Mouse (Mus musculus): ENCODE measurements at regions not wholly inside any gene's neighbourhood (a gene's known extent, or its start where the extent isn't known, plus 50 kb on each side); places are given as distances from the start of the nearest gene placed in this dataset.
"Not testable (repeated sequence)": the region's sequence is repeated elsewhere in the genome, so short reads cannot be mapped to it uniquely, and the experiment has no call there.

DNA sequence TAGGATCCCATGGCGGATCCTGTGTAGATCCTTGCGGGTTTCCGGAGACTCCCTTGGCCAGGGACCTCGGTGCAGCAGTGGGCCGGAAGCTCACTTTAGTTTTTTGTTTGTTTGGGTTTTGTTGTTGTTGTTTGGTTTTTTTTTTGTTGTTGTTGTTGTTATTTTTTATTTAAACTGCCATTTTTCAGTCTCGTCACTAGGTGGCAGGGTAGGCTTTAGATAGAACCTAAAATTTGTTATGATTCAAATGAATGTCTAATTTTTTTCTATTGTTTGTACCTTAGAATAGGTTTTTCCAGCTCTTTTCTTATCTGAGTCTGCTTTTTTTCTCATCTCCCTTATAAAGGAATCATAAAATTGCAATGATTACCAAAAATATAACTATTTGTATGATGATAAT is 834.4 kb upstream of the Tacstd2 start:
- DNase-seq (ENCODE audit: low read depth, low spot score), result peak; percentile 2

DNA sequence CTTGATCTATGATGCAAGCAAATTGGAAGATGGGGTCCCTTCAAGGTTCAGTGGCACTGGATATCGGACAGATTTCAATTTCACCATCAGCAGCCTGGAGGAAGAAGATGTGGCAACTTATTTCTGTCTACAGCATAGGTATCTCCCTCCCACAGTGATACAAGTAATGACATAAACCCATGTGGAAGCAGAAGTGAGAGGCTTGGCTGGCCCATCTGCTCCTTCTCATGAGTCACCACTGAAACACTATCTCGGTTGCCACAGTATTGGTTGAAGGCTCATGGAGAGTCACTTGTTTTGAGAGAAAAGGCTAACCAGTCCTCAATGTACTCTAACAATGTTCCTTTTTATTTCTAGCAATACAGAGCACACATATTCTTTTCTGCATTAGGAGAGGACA is 804.2 kb upstream of the Tacstd2 start:
- peak; percentile 77 for DNase-seq (ENCODE audit: low read depth, low spot score)

DNA sequence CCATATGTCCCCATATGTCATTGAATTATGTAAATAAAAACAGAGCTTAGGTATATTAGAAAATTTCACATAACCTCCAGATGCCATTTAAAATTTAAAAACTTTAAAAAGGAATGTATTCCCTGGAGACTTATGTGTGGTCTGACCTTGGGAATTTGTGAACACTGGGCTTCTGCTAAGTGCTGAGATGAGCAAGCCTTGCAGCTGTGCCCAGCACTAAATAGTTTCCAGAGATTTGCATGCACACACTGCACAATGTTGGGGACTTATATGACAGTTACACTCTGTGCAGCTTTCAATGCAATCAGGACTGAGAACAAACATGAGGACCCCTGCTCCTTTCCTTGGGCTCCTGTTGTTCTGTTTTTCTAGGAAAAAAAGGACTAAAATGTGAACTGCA is 803.6 kb upstream of the Tacstd2 start:
- DNase-seq (ENCODE audit: low read depth, low spot score), result not testable (repeated sequence)

DNA sequence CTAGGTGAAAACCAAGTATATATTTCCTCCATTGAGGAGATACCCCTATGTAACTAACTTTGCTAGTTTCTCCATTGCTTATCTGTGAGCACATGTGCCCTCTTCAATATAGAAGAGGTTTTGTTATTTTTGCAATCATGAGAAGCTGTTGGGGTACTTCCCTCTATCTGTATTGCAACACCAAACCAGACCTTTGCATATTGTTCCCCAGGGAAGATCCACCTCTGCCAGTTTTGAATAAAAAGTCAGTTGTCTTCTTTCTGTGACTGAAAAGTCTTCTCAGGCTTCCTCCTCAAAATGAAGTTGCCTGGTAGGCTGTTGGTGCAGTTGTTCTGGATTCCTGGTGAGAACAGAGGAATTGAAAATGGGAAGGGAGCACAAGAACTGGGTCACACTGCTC is 775.8 kb upstream of the Tacstd2 start:
- no peak for DNase-seq (ENCODE audit: low read depth, low spot score)

- no peak for DNase-seq (ENCODE audit: low read depth, low spot score)
These were observed 766.5 kb upstream of the Tacstd2 start for GRCm38 (mm10) chr6:68302133-68302532.

GRCm38 (mm10) chr6:68256725-68257124 is 721.1 kb upstream of the Tacstd2 start:
- DNase-seq (ENCODE audit: low read depth, low spot score), result no peak

- no peak for DNase-seq (ENCODE audit: low read depth, low spot score)
These were observed 720.6 kb upstream of the Tacstd2 start for GRCm38 (mm10) chr6:68256151-68256550.

DNA sequence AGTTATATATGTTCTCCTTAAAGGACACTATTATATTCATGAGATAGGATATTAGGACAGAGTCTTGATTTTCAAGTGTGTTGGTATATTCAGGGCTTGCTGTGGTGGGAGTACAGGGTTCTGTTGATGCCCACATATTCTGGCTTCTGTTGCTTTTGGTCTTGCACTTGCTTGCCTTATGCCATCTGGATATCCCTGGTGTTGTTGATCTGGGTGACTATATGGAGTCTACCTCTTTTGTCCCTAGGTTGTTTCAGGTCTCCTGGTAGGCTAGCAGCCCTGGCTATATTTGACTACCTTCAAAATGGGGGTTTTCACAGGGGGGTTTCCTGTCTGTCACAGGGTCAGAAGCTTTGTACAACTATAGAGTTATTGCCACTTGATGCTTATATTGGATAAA is 717.1 kb upstream of the Tacstd2 start:
- no peak for DNase-seq (ENCODE audit: low read depth, low spot score)

DNA sequence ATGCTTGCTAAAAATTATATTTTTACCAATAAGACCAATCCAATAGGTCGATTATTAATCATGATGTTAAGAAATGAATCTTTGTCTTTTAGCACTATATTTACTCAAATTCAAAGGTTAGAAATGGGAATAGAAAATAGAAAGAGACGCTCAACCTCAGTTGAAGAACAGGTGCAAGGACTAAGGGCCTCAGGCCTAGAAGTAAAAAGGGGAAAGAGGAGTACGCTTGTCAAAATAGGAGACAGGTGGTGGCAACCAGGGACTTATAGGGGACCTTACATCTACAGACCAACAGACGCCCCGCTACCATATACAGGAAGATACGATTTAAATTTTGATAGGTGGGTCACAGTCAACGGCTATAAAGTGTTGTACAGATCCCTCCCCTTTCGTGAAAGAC is 715.7 kb upstream of the Tacstd2 start:
- not testable (repeated sequence) for DNase-seq (ENCODE audit: low read depth, low spot score)

DNA sequence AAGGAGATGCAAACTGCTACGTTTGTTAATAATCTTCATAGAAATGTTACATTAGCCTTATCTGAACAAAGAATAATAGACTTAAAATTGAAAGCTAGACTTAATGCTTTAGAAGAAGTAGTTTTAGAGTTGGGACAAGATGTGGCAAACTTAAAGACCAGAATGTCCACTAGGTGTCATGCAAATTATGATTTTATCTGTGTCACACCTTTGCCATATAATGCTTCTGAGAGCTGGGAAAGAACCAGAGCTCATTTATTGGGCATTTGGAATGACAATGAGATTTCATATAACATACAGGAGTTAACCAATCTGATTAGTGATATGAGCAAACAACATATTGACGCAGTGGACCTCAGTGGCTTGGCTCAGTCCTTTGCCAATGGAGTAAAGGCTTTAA is 714.8 kb upstream of the Tacstd2 start:
- DNase-seq (ENCODE audit: low read depth, low spot score), result not testable (repeated sequence)

DNA sequence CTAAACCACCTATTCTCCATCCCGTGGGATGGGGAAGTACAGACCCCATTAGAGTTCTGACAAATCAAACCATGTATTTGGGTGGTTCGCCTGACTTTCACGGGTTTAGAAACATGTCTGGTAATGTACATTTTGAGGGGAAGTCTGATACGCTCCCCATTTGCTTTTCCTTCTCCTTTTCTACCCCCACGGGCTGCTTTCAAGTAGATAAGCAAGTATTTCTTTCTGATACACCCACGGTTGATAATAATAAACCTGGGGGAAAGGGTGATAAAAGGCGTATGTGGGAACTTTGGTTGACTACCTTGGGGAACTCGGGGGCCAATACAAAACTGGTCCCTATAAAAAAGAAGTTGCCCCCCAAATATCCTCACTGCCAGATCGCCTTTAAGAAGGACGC is 713.7 kb upstream of the Tacstd2 start:
- not testable (repeated sequence) for DNase-seq (ENCODE audit: low read depth, low spot score)

GRCm38 (mm10) chr6:68248018-68248533 is 712.5 kb upstream of the Tacstd2 start:
- not testable (repeated sequence) for DNase-seq (ENCODE audit: low read depth, low spot score)

GRCm38 (mm10) chr6:68242749-68243148 is 707.2 kb upstream of the Tacstd2 start:
- DNase-seq (ENCODE audit: low read depth, low spot score), result not testable (repeated sequence)

DNA sequence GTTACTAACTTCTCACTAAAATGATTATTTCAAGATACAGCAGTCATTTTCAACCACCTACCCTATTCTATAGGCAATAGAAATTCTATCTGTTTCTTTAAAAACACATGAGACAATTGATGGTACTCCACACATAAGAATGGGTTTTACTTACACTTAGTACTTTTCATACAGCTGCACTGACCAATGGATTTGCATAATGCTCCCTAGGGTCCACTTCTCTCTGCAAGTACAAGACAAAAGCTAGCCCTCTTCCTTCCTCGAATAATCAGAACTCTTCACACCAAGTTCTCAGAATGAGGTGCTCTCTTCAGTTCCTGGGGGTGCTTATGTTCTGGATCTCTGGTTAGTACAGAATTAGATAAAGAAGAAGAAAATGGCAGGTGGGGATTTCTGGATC is 684.1 kb upstream of the Tacstd2 start:
- no peak for DNase-seq (ENCODE audit: low read depth, low spot score)

DNA sequence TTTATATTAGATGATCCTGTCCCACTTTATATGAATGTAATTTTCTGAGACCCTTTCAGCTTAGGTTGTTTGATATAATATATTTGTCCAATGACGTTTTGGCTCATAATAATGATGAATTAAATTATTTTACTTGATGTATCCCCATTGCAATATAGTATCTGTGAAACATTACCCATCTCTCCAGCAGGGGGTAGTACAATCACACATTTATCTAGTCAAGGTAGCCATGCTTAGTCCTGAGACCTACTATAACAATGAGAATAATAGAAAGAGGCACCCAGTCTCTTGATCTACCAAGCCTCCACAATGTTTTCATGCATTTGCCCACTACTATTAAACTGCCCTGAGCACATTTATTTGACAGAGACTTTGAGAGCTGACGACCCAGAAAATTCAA is 665.9 kb upstream of the Tacstd2 start:
- DNase-seq (ENCODE audit: low read depth, low spot score), result peak; percentile 11

DNA sequence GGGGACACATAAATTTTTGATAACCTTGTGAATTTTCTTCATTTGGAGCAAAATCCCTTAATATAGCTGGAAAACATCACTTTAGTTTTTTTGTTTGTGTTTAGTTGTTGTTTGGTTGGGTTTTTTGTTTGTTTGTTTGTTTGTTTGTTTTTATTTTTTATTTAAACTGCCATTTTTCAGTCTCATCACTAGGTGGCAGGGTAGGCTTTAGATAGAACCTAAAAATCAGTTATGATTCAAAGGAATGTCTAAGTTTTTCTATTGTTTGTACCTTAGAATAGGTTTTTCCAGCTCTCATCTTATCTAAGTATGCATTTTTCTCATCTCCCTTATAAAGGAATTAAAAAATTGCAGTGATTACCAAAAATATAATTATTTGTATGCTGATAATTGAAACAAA is 662.4 kb upstream of the Tacstd2 start:
- no peak for DNase-seq (ENCODE audit: low read depth, low spot score)

DNA sequence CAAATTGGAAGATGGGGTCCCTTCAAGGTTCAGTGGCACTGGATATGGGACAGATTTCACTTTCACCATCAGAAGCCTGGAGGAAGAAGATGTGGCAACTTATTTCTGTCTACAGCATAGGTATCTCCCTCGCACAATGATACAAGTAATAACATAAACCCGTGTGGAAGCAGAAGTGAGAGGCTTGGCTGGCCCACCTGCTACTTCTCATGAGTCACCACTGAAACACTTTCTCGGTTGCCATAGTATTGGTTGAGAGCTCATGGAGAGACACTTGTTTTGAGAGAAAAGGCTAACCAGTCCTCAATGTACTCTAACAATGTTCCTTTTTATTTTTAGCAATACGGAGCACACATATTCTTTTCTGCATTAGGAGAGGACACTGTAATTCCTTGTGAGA is 629.2 kb upstream of the Tacstd2 start:
- DNase-seq (ENCODE audit: low read depth, low spot score), result peak; percentile 67

- not testable (repeated sequence) for DNase-seq (ENCODE audit: low read depth, low spot score)
These were observed 628.5 kb upstream of the Tacstd2 start for GRCm38 (mm10) chr6:68164111-68164510.

- DNase-seq (ENCODE audit: low read depth, low spot score), result no peak
These were observed 616.0 kb upstream of the Tacstd2 start for GRCm38 (mm10) chr6:68151569-68151968.

DNA sequence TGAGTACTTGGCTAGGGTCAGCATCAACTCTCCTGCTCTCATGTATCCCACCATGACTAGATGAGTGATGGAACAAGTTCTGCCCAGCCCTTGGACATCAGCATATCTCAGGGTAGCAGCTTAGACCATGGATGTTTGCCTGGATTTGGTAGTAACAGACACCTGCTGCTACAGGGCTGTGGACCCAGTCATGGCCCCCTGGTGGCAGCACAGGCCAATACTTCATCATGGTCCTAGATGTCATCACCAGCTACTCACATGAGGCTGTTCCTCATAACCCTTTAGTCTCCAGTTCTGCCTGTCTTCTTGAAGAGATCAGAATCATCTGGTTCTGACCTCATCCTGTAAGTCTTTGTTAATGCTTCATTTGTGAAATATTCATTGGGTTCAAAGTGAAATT is 566.9 kb upstream of the Tacstd2 start:
- no peak for DNase-seq (ENCODE audit: low read depth, low spot score)
